Mouse (Mus musculus) ES-E14 (cell line): ENCODE data around the gene Eml3. TPM values are rescaled to one million over a fixed set of nuclear protein-coding genes. Genes with fewer than 3 reads are reported as not detected.

Experiments
- DNase-seq: peaks from one replicate; pipeline ENCODE4 v3.0.0-alpha.2; 2013; ENCODE audit warnings: low read depth, low spot score
- H3K27ac ChIP-seq: 2 replicates; pipeline ENCODE4 v1.5.1; 2012; ENCODE audit warnings: low read depth, mild to moderate bottlenecking, low read length, moderate library complexity, mixed read lengths; ENCODE audit not compliant: poor library complexity, insufficient read depth, severe bottlenecking
- H3K36me3 ChIP-seq: 2 replicates; pipeline ENCODE4 v1.6.1; 2012; ENCODE audit warnings: mild to moderate bottlenecking, low read length, moderate library complexity, mixed read lengths; ENCODE audit not compliant: control insufficient read depth, poor library complexity, insufficient read depth, severe bottlenecking
- H3K4me1 ChIP-seq, 2 experiments: fragments of 150-350 bp in 1 of 2; sonication (generic) in 1 of 2; 2 replicates each; pipeline ENCODE4 v1.6.1; 2012; ENCODE audit warnings: low read length in 2 of 2, mild to moderate bottlenecking in 1 of 2, mixed read lengths in 1 of 2; ENCODE audit not compliant: control insufficient read depth in 2 of 2, insufficient read depth in 2 of 2, poor library complexity in 1 of 2
- H3K4me3 ChIP-seq, 2 experiments: fragments of 150-350 bp in 1 of 2; sonication (generic) in 1 of 2; 2 replicates each; pipeline ENCODE4 v1.5.1; 2012; ENCODE audit warnings: low read length in 2 of 2, low read depth in 1 of 2, mild to moderate bottlenecking in 1 of 2, mixed read lengths in 1 of 2; ENCODE audit not compliant: insufficient read depth in 1 of 2, poor library complexity in 1 of 2, severe bottlenecking in 1 of 2
- H3K9ac ChIP-seq: 2 replicates; pipeline ENCODE4 v1.6.1; 2012; ENCODE audit warnings: low read depth, mild to moderate bottlenecking, low read length, mixed read lengths; ENCODE audit not compliant: poor library complexity, insufficient read depth, severe bottlenecking
- H3K9me3 ChIP-seq: fragments of 150-350 bp; sonication (generic); 2 replicates; pipeline ENCODE4 v1.6.1; 2012; ENCODE audit warnings: low read depth, mild to moderate bottlenecking, low read length; ENCODE audit not compliant: control insufficient read depth, insufficient read depth
- CHD2 ChIP-seq: IDR thresholded peaks from 2 replicates; pipeline ENCODE4 v1.6.1; 2014; ENCODE audit warnings: mild to moderate bottlenecking, low read depth, low read length, inconsistent platforms
- HCFC1 ChIP-seq: IDR thresholded peaks from 2 replicates; pipeline ENCODE4 v1.6.1; 2012; ENCODE audit warnings: low read length, inconsistent platforms, borderline replicate concordance; ENCODE audit not compliant: insufficient read depth
- MAFK ChIP-seq: IDR thresholded peaks from 2 replicates; pipeline ENCODE4 v1.6.1; 2014; ENCODE audit warnings: mild to moderate bottlenecking, low read depth, low read length, inconsistent platforms; ENCODE audit not compliant: insufficient read depth
- ZC3H11A ChIP-seq: IDR thresholded peaks from 2 replicates; pipeline ENCODE4 v1.6.1; 2012; ENCODE audit warnings: low read depth, mild to moderate bottlenecking, inconsistent platforms, low read length, borderline replicate concordance
- ZNF384 ChIP-seq: IDR thresholded peaks from 2 replicates; pipeline ENCODE4 v1.6.1; 2012; ENCODE audit warnings: low read depth, low read length, inconsistent platforms
- in situ Hi-C, 2 experiments: fragments of 600-800 bp; cut with MboI; formaldehyde crosslinking; loops; one replicate each; pipeline ENCODE4 v1.15.1; 2025; ENCODE audit warnings: low sequenced_read_pairs in 2 of 2, inconsistent platforms in 1 of 2; ENCODE audit not compliant: unreplicated experiment in 2 of 2
- total RNA-seq: library from RNA; depleted of rRNA; stranded (reverse); fragments of 300-350 nt; gene quantifications from 2 replicates; pipeline ENCODE4 v1.2.3, GENCODE M21; 2012

Gene Eml3
- total RNA-seq, 1 experiment: 20.6 TPM

- H3K9me3 ChIP-seq: no peaks in the 10 kb centered on the region
- in situ Hi-C loops: no loop called here
- peak overlapping the region; percentile 88 to 89 for H3K4me3 ChIP-seq
- peak overlapping the region; percentile 82 for H3K27ac ChIP-seq
- no peak for TF ChIP-seq MAFK
- H3K36me3 ChIP-seq: peaks cover 33% of the 10 kb centered on the region
- H3K9ac ChIP-seq: peak overlapping the region; percentile 92
- DNase-seq: no peak
- H3K4me1 ChIP-seq: peaks cover 9 to 19% of the 10 kb centered on the region in 2 experiments; a peak in 3 of 4 replicates
These were observed 13.1 kb downstream of the Eml3 start for GRCm38 (mm10) chr19:8942276-8942964.

- Histone ChIP-seq H3K27ac (no peak overlapping the region), H3K36me3 (peaks cover 40% of the 10 kb centered on the region), H3K9me3 (no peaks in the 10 kb centered on the region), H3K9ac (peak overlapping the region; percentile 92; the same call in 1 of the 2 replicates), H3K4me1 (peaks cover 9 to 19% of the 10 kb centered on the region in 2 experiments; a peak in 3 of 4 replicates), H3K4me3 (peak overlapping the region; percentile 88 to 89)
- in situ Hi-C loops: no loop called here
- DNase-seq: no peak
- TF ChIP-seq ZC3H11A (no peak), HCFC1 (no peak), MAFK (no peak), CHD2 (no peak), ZNF384 (no peak)
These were observed 13.7 kb downstream of the Eml3 start for GRCm38 (mm10) chr19:8943047-8943446.

GRCm38 (mm10) chr19:8944062-8944461 lies 14.7 kb downstream of the Eml3 start:
- TF ChIP-seq ZNF384: no peak
- no peak for TF ChIP-seq CHD2
- no peak for TF ChIP-seq ZC3H11A
- TF ChIP-seq HCFC1: no peak
- no peak for TF ChIP-seq MAFK
- Histone ChIP-seq H3K9ac (peak overlapping the region; percentile 1; the same call in 1 of the 2 replicates), H3K36me3 (peaks cover 46% of the 10 kb centered on the region), H3K9me3 (no peaks in the 10 kb centered on the region), H3K4me1 (peaks cover 9 to 19% of the 10 kb centered on the region in 2 experiments; a peak in 3 of 4 replicates), H3K4me3 (no peak overlapping the region; a peak in 1 of 4 replicates), H3K27ac (no peak overlapping the region)
- in situ Hi-C loops: no loop called here
- no peak for DNase-seq

GRCm38 (mm10) chr19:8944750-8945149 lies 15.4 kb downstream of the Eml3 start:
- DNase-seq: peak; percentile 91
- peaks cover 9 to 19% of the 10 kb centered on the region in 2 experiments; a peak in 3 of 4 replicates for H3K4me1 ChIP-seq
- TF ChIP-seq HCFC1 (no peak), ZNF384 (peak; percentile 58; the same call in 1 of the 2 replicates), ZC3H11A (no peak), CHD2 (no peak)
- H3K27ac ChIP-seq: no peak overlapping the region
- H3K9ac ChIP-seq: peak overlapping the region; percentile 47
- H3K4me3 ChIP-seq: peak overlapping the region in 1 of 2 experiments; percentile 14; a peak in 1 of 4 replicates
- in situ Hi-C loops: no loop called here
- H3K36me3 ChIP-seq: peaks cover 48% of the 10 kb centered on the region
- no peaks in the 10 kb centered on the region for H3K9me3 ChIP-seq
